Mouse (Mus musculus): Measurements from ENCODE around the gene Tmie.

GRCm38 (mm10) chr9:110877353-110877752 is 2.6 kb downstream of the Tmie start:
- TF ChIP-seq EP300 (IDR thresholded peaks at IDR 0.05; ENCODE audit: low read depth), result no peak
- TF ChIP-seq CTCF (IDR thresholded peaks at IDR 0.05; ENCODE audit: low read depth), result no peak
